Mouse (Mus musculus): Measurements from ENCODE around the gene Nmnat3.

Gene Nmnat3

DNA sequence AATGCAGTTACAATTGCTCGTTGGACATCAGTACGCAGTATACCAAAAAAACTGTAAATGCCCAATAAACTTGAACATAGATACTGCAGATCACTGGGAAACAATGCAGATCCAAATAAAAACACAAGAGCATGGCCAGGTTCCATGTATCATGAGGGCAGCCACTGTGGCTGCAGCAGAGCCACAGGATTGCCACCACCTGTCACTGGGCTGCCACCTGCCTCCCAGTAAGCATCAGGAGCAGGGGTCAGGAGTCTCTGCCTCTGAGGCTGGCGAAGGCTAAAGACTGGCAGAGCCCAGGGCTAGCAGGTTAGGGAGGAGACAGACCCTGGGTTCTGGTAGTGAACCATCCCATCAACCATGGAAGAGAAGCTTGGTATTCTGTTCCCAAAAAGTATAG, 67.7 kb downstream of the Nmnat3 start:
- no peak for DNase-seq (ENCODE audit: low read depth, low spot score)

GRCm38 (mm10) chr9:98361047-98361446, 73.8 kb downstream of the Nmnat3 start:
- no peak for DNase-seq (ENCODE audit: low read depth, low spot score)

GRCm38 (mm10) chr9:98366075-98366474, 78.8 kb downstream of the Nmnat3 start:
- no peak for DNase-seq (ENCODE audit: low read depth, low spot score)

- no peak for DNase-seq (ENCODE audit: low read depth, low spot score)
Observed at GRCm38 (mm10) chr9:98367333-98367962, 80.2 kb downstream of the Nmnat3 start.

DNA sequence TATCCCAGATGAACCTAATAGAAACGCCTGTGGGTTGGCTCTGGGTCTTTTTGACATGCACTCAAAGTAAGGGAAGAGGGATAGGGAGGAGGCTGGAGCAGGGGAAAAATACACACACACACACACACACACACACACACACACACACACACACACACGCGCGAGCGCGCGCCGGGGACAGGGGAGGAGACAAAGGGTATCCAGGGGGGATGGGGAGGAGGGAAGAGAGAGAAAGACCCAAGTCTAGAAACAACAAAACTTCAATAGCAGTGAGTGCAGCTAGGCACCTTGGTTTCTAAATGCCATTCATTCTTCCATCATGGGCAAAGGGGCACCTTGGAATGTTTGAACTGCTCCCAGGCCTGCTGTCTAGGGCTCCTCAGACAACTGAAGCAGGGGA, 82.5 kb downstream of the Nmnat3 start:
- no peak for DNase-seq (ENCODE audit: low read depth, low spot score)

DNA sequence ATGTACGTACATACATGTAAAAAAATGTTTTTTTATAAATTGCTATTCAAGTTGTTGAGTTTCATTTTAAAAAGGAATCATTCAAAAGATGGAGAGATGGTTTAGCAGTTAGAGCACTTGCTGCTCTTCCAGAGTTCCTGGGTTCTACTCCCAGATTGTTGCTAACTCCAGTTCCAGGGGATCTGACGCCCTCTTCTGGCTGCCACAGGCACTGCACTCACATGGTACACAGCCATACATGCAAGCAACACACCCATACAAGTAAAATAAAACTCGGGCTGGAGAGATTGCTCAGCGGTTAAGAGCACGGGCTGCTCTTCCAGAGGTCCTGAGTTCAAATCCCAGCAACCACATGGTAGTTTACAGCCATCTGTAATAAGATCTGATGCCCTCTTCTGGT, 86.1 kb downstream of the Nmnat3 start:
- DNase-seq (ENCODE audit: low read depth, low spot score) = peak; percentile 53

- DNase-seq (ENCODE audit: low read depth, low spot score) = no peak
Observed at GRCm38 (mm10) chr9:98374897-98375296, 87.7 kb downstream of the Nmnat3 start.

DNA sequence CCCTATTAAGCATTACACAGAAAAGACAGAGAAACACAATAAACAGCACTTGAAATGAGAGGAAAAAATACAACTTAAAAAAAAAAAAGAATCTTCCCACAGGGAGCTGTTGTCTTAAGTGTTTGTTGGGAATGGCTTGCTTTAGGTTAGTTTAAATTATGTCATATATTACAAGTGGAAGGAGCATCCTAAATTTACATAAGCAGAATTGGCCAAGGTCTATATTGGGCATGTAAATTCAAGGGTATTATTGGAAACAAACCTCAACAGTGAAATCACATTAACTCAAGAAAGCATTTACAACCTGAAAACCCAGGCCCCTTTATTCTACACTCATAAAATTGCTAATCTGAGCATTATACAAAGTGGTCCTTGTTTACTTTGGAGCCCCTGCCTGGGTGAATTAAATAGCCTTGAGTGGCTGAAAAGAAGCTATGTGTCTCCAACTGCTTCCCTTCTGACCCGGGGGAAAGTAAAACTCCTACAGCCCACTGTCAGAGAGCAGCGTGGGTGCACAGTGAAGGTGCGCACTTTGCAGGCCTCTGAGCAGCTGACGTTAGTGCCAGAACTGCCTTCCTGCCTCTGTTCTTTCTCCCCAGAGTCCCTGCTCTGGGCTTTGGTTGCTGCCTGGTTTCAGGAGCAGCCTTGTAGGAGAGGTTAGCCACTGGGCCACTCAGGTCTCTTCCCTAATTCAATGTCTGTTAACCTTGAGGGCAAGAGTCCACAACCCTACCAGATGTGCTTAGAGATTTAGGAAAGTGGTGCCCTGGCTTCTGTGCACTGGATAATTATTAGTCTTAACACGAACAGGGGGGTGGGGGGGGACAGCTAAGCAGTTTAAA, 88.3 kb downstream of the Nmnat3 start:
- no peak for DNase-seq (ENCODE audit: low read depth, low spot score)

DNA sequence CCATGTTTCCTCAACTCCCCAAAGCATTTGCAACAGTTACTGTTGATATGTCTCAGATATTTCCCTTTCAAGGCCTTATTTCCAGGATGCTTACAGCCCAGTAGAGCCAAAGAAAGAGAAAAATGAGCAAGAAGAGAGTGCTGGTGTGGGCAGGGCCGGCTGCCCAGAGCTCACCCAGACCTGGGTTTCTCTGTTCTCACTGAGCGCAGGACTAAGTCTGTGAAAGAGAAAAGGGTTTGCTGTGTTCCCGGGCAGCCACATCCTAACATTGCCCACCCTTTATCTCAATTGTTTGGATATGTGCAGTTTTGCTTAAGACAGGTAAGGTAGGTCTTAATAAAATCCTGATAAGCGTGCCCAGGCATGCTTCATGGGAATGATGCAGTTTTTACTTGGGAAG, 92.5 kb downstream of the Nmnat3 start:
- DNase-seq (ENCODE audit: low read depth, low spot score) = no peak

DNA sequence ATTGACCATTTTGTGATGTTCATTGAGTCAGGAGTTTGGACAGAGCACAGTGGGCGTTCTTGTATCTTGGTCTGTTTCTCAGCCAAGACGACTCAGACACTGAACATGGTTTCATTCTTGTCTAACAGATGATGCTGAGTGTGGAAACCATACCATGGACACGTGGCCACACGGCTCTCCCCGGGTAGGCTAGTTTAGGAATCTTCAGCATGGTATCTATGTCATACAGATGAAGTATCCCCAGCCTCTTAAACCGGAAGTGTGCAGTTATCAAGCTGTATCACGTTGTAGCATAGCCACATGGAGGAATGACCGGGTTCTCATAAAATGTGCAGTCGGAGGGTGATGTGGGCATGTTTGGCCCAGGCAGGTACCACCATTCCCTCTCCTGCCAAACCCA, 93.4 kb downstream of the Nmnat3 start:
- no peak for DNase-seq (ENCODE audit: low read depth, low spot score)

- DNase-seq (ENCODE audit: low read depth, low spot score) = no peak
Observed at GRCm38 (mm10) chr9:98387741-98388632, 100.8 kb downstream of the Nmnat3 start.

GRCm38 (mm10) chr9:98388633-98388965, 101.4 kb downstream of the Nmnat3 start:
- DNase-seq (ENCODE audit: low read depth, low spot score) = no peak

DNA sequence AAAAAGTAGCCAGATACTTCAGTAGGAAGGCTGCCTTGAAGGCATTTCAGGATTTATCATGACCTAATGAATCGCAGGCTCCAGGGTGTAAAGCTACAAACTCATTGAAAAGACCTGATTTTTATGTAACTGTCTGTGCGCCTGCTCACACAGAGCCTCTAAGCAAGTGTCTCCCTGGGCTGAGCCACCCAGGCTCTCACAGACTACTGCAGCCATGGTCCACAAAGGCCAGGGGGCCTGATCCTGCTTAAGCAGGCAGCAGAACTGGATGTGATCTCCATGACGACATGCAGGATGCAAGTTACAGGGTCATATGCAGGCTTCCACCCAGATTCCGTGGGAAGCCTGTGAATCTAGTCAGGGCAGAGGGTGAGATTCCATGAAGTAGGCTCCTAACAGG, 106.3 kb downstream of the Nmnat3 start:
- DNase-seq (ENCODE audit: low read depth, low spot score) = no peak

DNA sequence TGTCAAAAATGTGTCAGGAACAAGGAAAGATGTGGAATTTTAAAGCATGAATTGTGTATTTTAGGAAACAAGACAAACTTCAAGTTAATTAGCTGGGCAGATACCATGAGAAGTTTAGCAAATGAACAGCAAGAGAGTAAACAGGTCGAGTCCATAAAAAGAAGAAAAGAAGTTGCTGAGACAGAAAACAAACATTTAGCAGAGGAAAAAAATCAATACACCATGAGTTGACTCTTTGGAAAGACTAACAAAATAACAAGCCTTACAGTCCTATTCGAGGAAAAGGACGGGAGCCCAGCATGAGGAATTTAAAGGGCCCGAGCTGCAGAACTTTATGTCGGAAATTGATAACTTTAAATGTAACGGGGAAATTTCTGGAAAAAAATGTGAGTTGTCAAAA, 110.0 kb downstream of the Nmnat3 start:
- DNase-seq (ENCODE audit: low read depth, low spot score) = no peak

DNA sequence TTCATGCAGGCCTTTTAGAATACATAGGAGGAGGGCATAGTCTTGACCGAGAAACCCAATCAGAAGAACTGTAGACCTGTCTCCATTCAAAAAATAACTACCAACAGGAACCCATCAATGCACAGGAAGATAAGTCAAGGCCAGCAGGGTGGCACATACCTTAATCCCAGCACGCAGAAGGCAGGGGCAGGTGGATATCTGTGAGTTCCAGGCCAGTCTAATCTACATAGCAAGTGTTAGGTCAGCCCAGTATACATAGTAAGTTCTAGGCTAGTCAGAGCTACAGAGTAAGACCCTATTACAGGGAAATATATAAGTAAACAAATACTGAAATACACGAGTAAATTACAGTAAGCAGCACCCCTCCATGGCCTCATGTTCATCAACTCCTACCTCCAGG, 110.6 kb downstream of the Nmnat3 start:
- no peak for DNase-seq (ENCODE audit: low read depth, low spot score)

DNA sequence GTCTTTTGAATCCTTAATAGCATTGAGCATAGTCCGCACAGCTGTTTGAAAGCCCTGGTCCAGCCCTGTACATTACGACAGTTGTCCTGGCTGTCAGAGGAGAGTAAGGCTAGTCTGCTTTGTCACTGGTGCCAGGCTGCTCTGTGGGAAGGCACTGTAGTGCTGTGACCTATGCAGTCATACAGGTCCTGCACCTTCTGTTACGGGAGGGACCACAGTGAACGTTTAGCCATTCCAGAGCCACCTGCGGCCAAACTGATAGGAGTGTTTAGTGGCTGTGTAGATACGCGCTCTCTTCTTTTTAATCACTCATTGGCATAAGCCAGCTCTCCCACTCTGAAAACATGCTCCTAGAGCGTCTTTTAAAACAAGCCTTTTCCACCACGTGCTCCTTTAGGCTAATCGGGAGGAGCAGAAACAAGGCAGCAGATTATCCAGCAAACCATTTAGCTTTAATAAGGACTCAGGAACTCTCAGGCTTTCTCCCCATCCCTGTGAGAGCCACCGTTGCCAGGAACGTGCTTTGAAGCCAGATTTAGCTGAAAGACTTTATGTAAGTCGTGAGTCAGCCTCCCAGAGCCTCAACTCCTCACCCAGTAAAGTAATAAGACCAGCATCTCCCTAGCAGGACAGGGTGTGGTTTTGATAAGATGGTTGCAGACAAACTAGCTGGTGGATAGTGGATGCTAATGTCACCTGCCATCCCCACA, 113.1 kb downstream of the Nmnat3 start:
- no peak for DNase-seq (ENCODE audit: low read depth, low spot score)

DNA sequence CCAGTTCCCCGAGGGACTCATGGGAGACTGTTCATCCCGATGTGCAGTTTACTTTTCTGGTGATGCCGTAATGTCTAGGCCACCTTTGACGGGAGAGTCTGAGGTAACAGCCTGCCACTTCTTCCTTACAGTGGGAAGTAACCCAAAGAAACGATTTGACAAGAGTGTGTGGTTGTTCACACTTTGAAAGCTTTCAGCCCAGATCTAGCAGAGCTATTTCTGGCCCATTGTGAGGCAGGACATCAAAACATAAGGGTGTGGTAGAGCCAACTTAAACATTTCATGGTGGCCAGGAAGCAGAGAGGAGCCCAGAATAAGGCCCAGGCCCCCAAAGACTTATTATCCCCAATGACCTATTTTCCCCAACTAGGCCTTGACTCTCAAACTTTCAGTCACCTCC, 114.4 kb downstream of the Nmnat3 start:
- DNase-seq (ENCODE audit: low read depth, low spot score) = no peak

GRCm38 (mm10) chr9:98407771-98408170, 120.5 kb downstream of the Nmnat3 start:
- no peak for DNase-seq (ENCODE audit: low read depth, low spot score)

DNA sequence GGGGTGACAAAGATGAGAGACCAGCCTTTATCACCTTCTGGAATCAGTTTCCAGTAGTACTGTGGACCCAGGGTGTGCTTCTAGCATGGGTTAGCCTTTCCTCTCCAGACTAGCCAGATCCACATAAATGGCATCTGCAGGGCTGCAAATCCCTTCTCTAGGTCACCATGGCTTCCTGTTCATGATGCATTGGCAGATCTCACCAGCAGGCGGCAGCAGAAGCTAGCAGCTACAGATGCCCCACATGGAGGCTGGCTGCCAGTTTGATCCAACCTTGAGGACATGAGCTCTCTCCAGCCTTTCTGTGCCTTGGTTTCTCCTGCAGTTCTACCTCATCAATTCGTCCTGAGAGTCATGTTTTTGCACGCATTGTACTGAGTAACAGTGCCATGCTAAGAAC, 121.9 kb downstream of the Nmnat3 start:
- DNase-seq (ENCODE audit: low read depth, low spot score) = peak; percentile 74

- no peak for DNase-seq (ENCODE audit: low read depth, low spot score)
Observed at GRCm38 (mm10) chr9:98415427-98415826, 128.2 kb downstream of the Nmnat3 start.

- peak; percentile 25 for DNase-seq (ENCODE audit: low read depth, low spot score)
Observed at GRCm38 (mm10) chr9:98417919-98418318, 130.7 kb downstream of the Nmnat3 start.

DNA sequence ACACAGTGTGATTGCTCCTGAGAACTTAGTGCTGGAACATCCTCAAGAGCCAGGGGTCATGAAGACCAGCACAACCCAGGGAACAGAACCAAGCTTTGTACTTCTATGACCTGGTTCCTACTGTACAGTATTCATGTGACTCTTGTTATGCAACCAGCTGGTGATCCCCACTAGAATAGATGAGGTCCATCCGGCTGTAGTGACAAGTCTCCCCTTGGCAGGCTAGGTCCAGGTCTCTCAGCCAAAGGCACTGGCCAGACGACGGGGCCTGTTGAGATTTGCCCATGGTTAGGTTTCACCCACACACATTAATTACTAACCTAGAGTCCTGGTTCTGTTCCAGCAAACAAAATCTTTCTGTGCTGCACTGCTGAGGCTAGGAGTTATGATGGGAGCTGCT, 131.1 kb downstream of the Nmnat3 start:
- no peak for DNase-seq (ENCODE audit: low read depth, low spot score)
